Mouse (Mus musculus) liver, adult (tissue): ENCODE data around the gene Clic4.

Source experiments
- GATA4 ChIP-seq: IDR thresholded peaks from 2 replicates; pipeline ENCODE4 v1.6.1; 2014; ENCODE audit warnings: mild to moderate bottlenecking, low read length; ENCODE audit not compliant: insufficient replicate concordance

The Clic4 gene

DNA sequence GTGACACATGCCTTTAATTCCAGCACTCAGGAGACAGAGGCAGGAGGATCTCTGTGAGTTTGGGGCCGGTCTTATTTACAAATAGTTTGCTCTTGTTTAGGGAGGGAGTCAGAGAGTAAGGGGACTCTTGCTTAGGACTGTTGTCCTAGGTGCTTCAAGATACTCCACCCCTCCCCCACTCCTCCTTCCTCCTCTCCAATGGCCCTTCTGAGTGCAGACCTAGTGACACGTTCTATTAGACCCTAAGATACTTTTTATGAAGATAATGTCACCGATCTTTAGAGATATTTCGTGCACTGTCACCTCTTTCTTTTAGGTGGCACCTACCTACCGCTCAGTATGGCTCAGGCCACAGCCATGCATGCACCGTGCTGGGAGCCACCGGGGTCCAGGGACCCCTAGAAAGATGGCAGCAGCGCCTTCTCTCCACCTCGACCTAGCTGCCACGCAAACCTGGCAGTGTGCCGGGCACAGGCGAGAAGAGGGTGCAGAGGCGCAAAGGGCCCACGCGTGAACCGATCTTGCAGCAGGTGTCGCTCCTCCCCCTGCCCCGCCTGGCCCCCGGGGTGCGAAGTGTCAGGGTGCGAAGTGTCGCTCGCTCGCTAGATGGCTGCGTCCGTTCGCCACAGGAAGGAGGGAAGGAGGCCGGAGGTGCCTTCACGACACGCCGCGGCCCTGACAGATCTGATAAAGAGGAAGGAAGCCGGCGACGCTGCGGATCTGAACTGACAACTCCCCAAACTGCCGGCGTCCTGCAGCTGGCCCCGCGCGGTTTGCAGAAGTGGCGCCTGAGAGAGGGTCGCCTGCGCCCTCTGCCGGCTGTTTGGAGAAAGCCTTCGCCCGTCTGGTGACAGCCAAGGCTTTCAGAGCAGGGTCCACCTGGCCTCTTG lies 66.7 kb downstream of the Clic4 start:
- TF ChIP-seq GATA4, result peak; percentile 90; the same call in 1 of the 2 replicates

DNA sequence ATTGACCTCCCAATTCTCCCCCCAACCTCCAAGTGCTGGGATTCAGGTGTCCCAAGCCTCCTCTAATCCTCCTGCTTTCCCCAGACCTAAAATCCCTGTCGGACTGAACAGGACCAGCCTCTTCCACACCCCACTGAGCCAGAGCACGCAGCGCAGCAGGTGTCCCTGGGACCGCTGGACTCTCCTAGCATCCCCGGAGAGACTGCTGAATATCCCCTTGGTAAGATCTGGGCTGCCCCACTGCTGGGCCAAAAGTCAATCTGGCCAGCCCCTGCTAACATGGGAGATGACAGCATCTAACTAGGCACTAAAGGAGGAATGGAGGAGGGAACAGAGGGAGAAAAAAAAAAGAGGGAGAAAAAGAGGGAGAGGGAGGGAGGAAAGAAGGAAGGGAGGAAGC lies 67.4 kb downstream of the Clic4 start:
- no peak for TF ChIP-seq GATA4

DNA sequence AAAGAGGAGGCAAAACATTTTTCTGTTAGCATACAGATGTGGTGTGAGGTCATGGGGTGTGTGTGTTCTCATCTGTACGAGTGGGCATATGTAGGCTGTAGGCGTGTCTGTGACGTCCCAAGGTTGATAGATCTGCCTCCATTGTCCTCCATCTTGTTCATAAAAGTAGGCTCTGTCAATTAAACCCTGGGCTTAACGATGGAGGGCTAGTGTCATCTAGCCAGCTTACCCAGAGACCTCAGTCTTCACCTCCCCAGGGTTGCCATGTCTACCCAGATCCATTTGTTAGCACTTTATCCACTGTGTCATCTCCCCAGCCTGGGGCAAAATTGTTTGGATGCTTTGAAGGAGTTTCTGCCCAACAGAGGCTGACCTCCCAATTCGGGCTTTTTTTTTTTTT lies 67.9 kb downstream of the Clic4 start:
- TF ChIP-seq GATA4, result no peak

DNA sequence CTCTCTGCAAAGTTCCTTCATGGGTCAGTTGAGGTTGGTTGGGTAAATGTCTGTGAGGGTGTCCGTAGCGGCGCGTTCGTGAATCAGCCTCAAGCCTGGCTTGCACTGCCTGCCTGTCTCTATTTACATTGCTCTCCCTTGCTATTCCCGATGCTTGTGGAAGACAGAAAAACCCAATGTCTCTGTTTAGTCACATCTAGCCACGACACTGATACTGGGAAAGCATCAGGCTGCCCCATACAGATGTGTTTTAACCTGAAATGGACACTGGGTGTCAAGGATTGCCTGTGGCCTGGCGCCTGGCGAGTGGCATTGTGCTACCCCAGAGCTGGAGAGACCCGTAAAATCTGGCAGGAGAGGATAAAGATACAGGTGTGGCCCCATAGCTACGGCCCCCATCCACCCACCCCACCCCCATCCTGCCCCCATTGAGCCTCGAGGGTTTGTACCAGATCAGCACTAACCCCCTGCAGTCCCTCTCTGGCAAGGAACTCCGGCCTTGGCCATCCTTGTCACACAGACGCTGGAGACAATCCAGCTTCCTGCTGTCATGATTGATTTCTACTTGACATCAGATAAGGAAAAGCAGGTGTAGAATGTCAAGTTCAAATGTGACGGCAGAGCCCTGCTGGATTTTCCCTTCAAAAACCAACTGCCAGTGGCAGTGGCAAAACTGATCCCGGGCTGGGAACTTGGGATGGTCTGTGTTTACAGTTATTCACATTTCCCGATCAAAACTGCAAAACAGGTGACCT lies 68.6 kb downstream of the Clic4 start:
- no peak for TF ChIP-seq GATA4

GRCm38 (mm10) chr4:135203279-135203678 lies 69.3 kb downstream of the Clic4 start:
- TF ChIP-seq GATA4, result no peak

GRCm38 (mm10) chr4:135201771-135202170 lies 70.8 kb downstream of the Clic4 start:
- no peak for TF ChIP-seq GATA4

DNA sequence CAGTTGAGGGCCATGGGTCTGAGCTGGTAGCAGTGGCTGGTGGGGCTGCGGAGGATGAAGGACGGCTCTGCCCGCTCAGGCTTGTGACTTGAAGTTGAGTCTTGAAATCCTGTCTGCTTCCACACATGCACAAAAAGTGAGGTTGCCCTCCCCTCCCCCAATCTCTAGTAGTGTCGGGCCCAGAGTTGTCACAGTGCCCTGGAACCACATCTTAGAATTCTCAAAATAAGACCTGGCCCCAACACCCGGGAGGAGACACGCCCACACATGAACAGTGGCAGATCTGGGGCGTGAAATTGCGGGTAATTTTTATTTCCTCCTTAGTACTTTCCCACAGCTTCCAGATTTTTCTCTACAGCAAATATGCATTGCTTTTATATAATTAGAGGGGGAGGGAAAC lies 74.8 kb downstream of the Clic4 start:
- TF ChIP-seq GATA4, result no peak

GRCm38 (mm10) chr4:135192841-135193240 lies 79.8 kb downstream of the Clic4 start:
- no peak for TF ChIP-seq GATA4

- no peak for TF ChIP-seq GATA4
Measured at GRCm38 (mm10) chr4:135191604-135192003, 81.0 kb downstream of the Clic4 start.

GRCm38 (mm10) chr4:135191185-135191584 lies 81.4 kb downstream of the Clic4 start:
- TF ChIP-seq GATA4, result no peak

- no peak for TF ChIP-seq GATA4
Measured at GRCm38 (mm10) chr4:135190364-135190763, 82.2 kb downstream of the Clic4 start.

- no peak for TF ChIP-seq GATA4
Measured at GRCm38 (mm10) chr4:135189452-135190008, 83.1 kb downstream of the Clic4 start.

DNA sequence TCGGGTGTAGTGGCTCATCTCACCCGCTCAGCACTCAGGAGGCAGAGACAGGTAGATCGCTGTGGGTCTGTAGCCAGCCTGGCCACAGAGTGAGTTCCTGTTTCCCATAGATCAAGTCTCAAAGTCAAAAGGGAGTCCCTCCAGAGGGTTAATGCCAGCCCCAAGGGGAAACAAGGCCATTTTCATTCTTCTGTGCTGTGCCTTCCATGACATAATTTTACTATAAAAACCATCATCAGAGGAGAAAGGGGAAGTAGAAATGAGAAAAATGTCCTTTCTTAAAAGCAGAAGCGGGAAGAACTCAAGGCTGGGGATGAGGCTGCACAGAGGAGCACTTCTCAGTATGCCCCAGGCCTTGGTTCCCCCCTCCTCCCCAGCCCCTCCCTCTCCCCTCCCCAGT lies 90.8 kb downstream of the Clic4 start:
- TF ChIP-seq GATA4, result no peak

- no peak for TF ChIP-seq GATA4
Measured at GRCm38 (mm10) chr4:135179077-135179481, 93.5 kb downstream of the Clic4 start.

DNA sequence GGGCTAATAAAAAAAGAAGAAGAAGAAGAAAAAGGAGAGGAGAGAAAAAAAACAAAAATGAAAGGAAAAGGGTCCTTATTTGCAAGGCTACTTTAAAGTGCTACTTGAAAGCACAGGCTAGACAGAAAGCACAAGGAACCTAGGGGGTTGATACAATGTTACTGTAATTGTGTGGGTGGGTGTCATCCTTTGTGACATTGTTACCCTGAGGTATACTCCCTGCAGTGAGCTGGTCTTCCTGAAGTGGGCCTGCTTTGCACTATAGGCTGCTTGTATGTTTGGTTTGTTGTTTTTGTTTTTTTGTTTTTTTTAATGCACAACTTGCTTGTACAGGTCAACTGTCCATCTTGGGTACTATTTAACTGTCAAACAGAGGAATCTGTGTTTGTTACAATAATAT lies 95.0 kb downstream of the Clic4 start:
- no peak for TF ChIP-seq GATA4
